Mouse (Mus musculus): ENCODE measurements around the gene Dbi. TPM values are rescaled to one million over a fixed set of nuclear protein-coding genes. Genes with fewer than 3 reads are reported as not detected.

Gene Dbi
- total RNA-seq (2014; fragmentation: Nextera tagmentation): 118 and 130 TPM in 2 replicates
- 625 and 652 TPM in 2 replicates for total RNA-seq (2017)
- polyA plus RNA-seq (2012): 13.3 and 14.5 TPM in 2 replicates

GRCm38 (mm10) chr1:120120969-120121811, at the start of gene Dbi, which contains the start of gene 3110009E18Rik:
Dbi (minus strand) TSS chr1:120121078.
3110009E18Rik (plus strand) TSS chr1:120121187.
- Histone ChIP-seq H3K4me3 (ENCODE audit: low read depth, low read length) (peak within 1 kb of the TSS; percentile 72), H3K9me3 (replicated peaks) (no peaks in the 10 kb centered on the region), H3K36me3 (replicated peaks) (peaks cover 57% of the 10 kb centered on the region), H3K27me3 (ENCODE audit: insufficient read depth, low read length) (no peaks in the 10 kb centered on the region), H3K4me1 (ENCODE audit: insufficient read depth, low read depth, low read length) (peaks cover 70% of the 10 kb centered on the region)
- TF ChIP-seq GATA2 (IDR thresholded peaks at IDR 0.05; ENCODE audit: borderline replicate concordance, low read depth, low read length) (no peak), POLR2AphosphoS5 (IDR thresholded peaks at IDR 0.05; ENCODE audit: insufficient replicate concordance, low read depth, low read length) (peak; percentile 73; the same call in 1 of the 2 replicates), TAL1 (conservative IDR thresholded peaks at IDR 0.05; ENCODE audit: low read depth, low read length) (no peak)
- ATAC-seq (ENCODE audit: extremely low read depth, insufficient number of reproducible peaks, low FRiP score, poor library complexity, severe bottlenecking) (peak; percentile 85), DNase-seq (ENCODE audit: low spot score) (peak; percentile 98)

GRCm38 (mm10) chr1:120170307-120170706, 49.4 kb upstream of the Dbi start:
- H3K4me3 ChIP-seq (ENCODE audit: low read depth, low read length): no peak overlapping the region
- DNase-seq (ENCODE audit: low spot score) (no peak), ATAC-seq (ENCODE audit: extremely low read depth, insufficient number of reproducible peaks, low FRiP score, poor library complexity, severe bottlenecking) (no peak)
- H3K9me3 ChIP-seq (replicated peaks): no peaks in the 10 kb centered on the region
- no peaks in the 10 kb centered on the region for H3K27me3 ChIP-seq (ENCODE audit: insufficient read depth, low read length)
- H3K4me1 ChIP-seq (ENCODE audit: insufficient read depth, low read depth, low read length): no peaks in the 10 kb centered on the region; the same call in 1 of the 2 replicates
- peaks cover 32% of the 10 kb centered on the region for H3K36me3 ChIP-seq (replicated peaks)
- TF ChIP-seq TAL1 (conservative IDR thresholded peaks at IDR 0.05; ENCODE audit: low read depth, low read length): no peak
- TF ChIP-seq GATA2 (IDR thresholded peaks at IDR 0.05; ENCODE audit: borderline replicate concordance, low read depth, low read length): no peak
- TF ChIP-seq CTCF (IDR thresholded peaks at IDR 0.05; ENCODE audit: low read depth, low read length): no peak
- no peak for TF ChIP-seq GATA1 (IDR thresholded peaks at IDR 0.05; ENCODE audit: borderline replicate concordance, low read length)
- TF ChIP-seq POLR2AphosphoS5 (IDR thresholded peaks at IDR 0.05; ENCODE audit: insufficient replicate concordance, low read depth, low read length): no peak

- H3K36me3 ChIP-seq (replicated peaks): peaks cover 34% of the 10 kb centered on the region
- no peak overlapping the region for H3K4me3 ChIP-seq (ENCODE audit: low read depth, low read length)
- TF ChIP-seq TAL1 (conservative IDR thresholded peaks at IDR 0.05; ENCODE audit: low read depth, low read length): no peak
- TF ChIP-seq POLR2AphosphoS5 (IDR thresholded peaks at IDR 0.05; ENCODE audit: insufficient replicate concordance, low read depth, low read length): no peak
- TF ChIP-seq GATA2 (IDR thresholded peaks at IDR 0.05; ENCODE audit: borderline replicate concordance, low read depth, low read length): no peak
- no peak for TF ChIP-seq GATA1 (IDR thresholded peaks at IDR 0.05; ENCODE audit: borderline replicate concordance, low read length)
- TF ChIP-seq CTCF (IDR thresholded peaks at IDR 0.05; ENCODE audit: low read depth, low read length): no peak
Observed at GRCm38 (mm10) chr1:120168674-120169073, 47.8 kb upstream of the Dbi start.

GRCm38 (mm10) chr1:120168016-120168415, 47.1 kb upstream of the Dbi start:
- no peak overlapping the region for H3K4me3 ChIP-seq (ENCODE audit: low read depth, low read length)
- ATAC-seq (ENCODE audit: extremely low read depth, insufficient number of reproducible peaks, low FRiP score, poor library complexity, severe bottlenecking): no peak
- TF ChIP-seq GATA1 (IDR thresholded peaks at IDR 0.05; ENCODE audit: borderline replicate concordance, low read length) (no peak), CTCF (IDR thresholded peaks at IDR 0.05; ENCODE audit: low read depth, low read length) (no peak), TAL1 (conservative IDR thresholded peaks at IDR 0.05; ENCODE audit: low read depth, low read length) (no peak), GATA2 (IDR thresholded peaks at IDR 0.05; ENCODE audit: borderline replicate concordance, low read depth, low read length) (no peak), POLR2AphosphoS5 (IDR thresholded peaks at IDR 0.05; ENCODE audit: insufficient replicate concordance, low read depth, low read length) (no peak)
- no peaks in the 10 kb centered on the region for H3K27me3 ChIP-seq (ENCODE audit: insufficient read depth, low read length)
- no peak for DNase-seq (ENCODE audit: low spot score)
- no peaks in the 10 kb centered on the region for H3K4me1 ChIP-seq (ENCODE audit: insufficient read depth, low read depth, low read length)
- H3K36me3 ChIP-seq (replicated peaks): peaks cover 34% of the 10 kb centered on the region
- H3K9me3 ChIP-seq (replicated peaks): no peaks in the 10 kb centered on the region

More at GRCm38 (mm10) chr1:120168674-120169073, 47.8 kb upstream of the Dbi start:
- H3K9me3 ChIP-seq (replicated peaks): no peaks in the 10 kb centered on the region
- ATAC-seq (ENCODE audit: extremely low read depth, insufficient number of reproducible peaks, low FRiP score, poor library complexity, severe bottlenecking): no peak
- no peaks in the 10 kb centered on the region for H3K4me1 ChIP-seq (ENCODE audit: insufficient read depth, low read depth, low read length)
- no peak for DNase-seq (ENCODE audit: low spot score)
- no peaks in the 10 kb centered on the region for H3K27me3 ChIP-seq (ENCODE audit: insufficient read depth, low read length)

DNA sequence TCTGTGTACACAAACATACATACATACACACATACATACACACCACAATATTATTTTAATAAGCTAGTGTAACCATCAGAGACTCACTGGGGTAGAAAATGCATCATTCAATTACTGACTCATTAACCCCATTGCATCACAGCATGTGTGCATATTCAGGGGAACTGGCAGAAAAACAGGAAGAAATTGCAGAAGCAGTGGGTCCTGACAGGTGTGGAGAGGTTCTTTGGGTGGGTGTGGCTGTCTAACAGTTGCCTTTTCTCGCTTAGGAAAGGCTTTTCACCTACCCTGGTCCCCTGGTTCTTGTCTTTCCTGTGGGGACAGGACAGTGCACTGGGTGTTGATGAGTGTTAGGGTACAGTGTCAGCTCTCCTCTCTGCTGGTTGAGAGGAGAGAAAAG, 41.7 kb upstream of the Dbi start:
- DNase-seq (ENCODE audit: low spot score): no peak
- ATAC-seq (ENCODE audit: extremely low read depth, insufficient number of reproducible peaks, low FRiP score, poor library complexity, severe bottlenecking): no peak
- Histone ChIP-seq H3K4me1 (ENCODE audit: insufficient read depth, low read depth, low read length) (no peaks in the 10 kb centered on the region), H3K4me3 (ENCODE audit: low read depth, low read length) (no peak overlapping the region), H3K36me3 (replicated peaks) (peaks cover 57% of the 10 kb centered on the region), H3K27me3 (ENCODE audit: insufficient read depth, low read length) (no peaks in the 10 kb centered on the region), H3K9me3 (replicated peaks) (no peaks in the 10 kb centered on the region)
- no peak for TF ChIP-seq GATA1 (IDR thresholded peaks at IDR 0.05; ENCODE audit: borderline replicate concordance, low read length)
- no peak for TF ChIP-seq POLR2AphosphoS5 (IDR thresholded peaks at IDR 0.05; ENCODE audit: insufficient replicate concordance, low read depth, low read length)
- no peak for TF ChIP-seq TAL1 (conservative IDR thresholded peaks at IDR 0.05; ENCODE audit: low read depth, low read length)
- no peak for TF ChIP-seq GATA2 (IDR thresholded peaks at IDR 0.05; ENCODE audit: borderline replicate concordance, low read depth, low read length)

DNA sequence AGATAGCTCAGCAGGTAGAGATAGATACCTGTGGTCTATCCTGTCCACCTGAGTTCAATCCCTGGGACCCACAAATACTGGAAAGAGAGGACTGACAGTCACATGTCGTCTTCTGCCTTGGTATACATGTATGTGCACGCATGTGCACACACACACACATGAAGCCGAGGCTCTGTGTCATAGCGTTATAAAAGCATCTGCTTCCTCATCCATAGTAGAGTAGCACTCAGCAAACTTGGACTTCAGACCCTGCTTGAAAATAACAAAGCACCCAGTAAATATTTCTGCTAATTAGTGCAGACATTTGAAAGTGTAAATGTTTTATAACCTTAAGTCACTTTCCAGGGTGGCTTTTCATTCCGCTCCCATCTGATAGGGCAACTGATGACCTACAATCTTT, 40.6 kb upstream of the Dbi start:
- H3K4me1 ChIP-seq (ENCODE audit: insufficient read depth, low read depth, low read length): no peaks in the 10 kb centered on the region
- TF ChIP-seq POLR2AphosphoS5 (IDR thresholded peaks at IDR 0.05; ENCODE audit: insufficient replicate concordance, low read depth, low read length): no peak
- no peaks in the 10 kb centered on the region for H3K27me3 ChIP-seq (ENCODE audit: insufficient read depth, low read length)
- DNase-seq (ENCODE audit: low spot score) (no peak), ATAC-seq (ENCODE audit: extremely low read depth, insufficient number of reproducible peaks, low FRiP score, poor library complexity, severe bottlenecking) (no peak)
- H3K9me3 ChIP-seq (replicated peaks): no peaks in the 10 kb centered on the region
- peaks cover 57% of the 10 kb centered on the region for H3K36me3 ChIP-seq (replicated peaks)
- H3K4me3 ChIP-seq (ENCODE audit: low read depth, low read length): no peak overlapping the region

Measured in G1E (cell line).